Mouse (Mus musculus) cerebellum, adult 2 months (tissue): ENCODE data around the gene Dync1h1. TPM values are rescaled to one million over a fixed set of nuclear protein-coding genes. Genes with fewer than 3 reads are reported as not detected.
"Not testable (repeated sequence)": the region's sequence is repeated elsewhere in the genome, so short reads cannot be mapped to it uniquely, and the experiment has no call there.

Experiments used
- DNase-seq, 2 experiments: peaks; one replicate each; pipeline ENCODE4 v3.0.0; 2021
- H3K27ac ChIP-seq: fragments of 200-500 bp; 2 replicates; pipeline ENCODE4 v1.5.1; 2012; ENCODE audit warnings: low read length, control low read depth, inconsistent platforms; ENCODE audit not compliant: insufficient read depth
- H3K27me3 ChIP-seq: fragments of 200-500 bp; 2 replicates; pipeline ENCODE4 v1.6.1; 2012; ENCODE audit warnings: inconsistent platforms, mild to moderate bottlenecking, low read length, moderate library complexity; ENCODE audit not compliant: control insufficient read depth, insufficient read depth
- H3K4me1 ChIP-seq: fragments of 200-500 bp; 2 replicates; pipeline ENCODE4 v1.6.1; 2011; ENCODE audit warnings: low read length; ENCODE audit not compliant: control insufficient read depth, insufficient read depth
- H3K4me3 ChIP-seq: fragments of 200-500 bp; replicated peaks from 2 replicates; pipeline ENCODE3; 2011; ENCODE audit warnings: mild to moderate bottlenecking, low read depth, low read length, control low read depth; ENCODE audit not compliant: insufficient read depth
- CTCF ChIP-seq: fragments of 200-500 bp; IDR thresholded peaks from 2 replicates; pipeline ENCODE4 v1.5.1; 2011; ENCODE audit warnings: low read depth, mild to moderate bottlenecking, control low read depth, low read length, moderate library complexity, borderline replicate concordance; ENCODE audit not compliant: insufficient read depth
- POLR2A ChIP-seq: fragments of 200-500 bp; IDR thresholded peaks from 2 replicates; pipeline ENCODE4 v1.6.1; 2011; ENCODE audit warnings: low read length, control low read depth, borderline replicate concordance; ENCODE audit not compliant: insufficient read depth
- WGBS: fragments of 180-500 bp; shearing (Covaris S2); methylation state at CpG from one replicate; pipeline ENCODE4 v1.1.7; 2018; 5-methylcytosine and 5-hydroxymethylcytosine counted together
- polyA plus RNA-seq: library from polyadenylated mRNA; depleted of rRNA; stranded (reverse); fragments of >200 nt; gene quantifications from 2 replicates; pipeline ENCODE4 v1.2.3, GENCODE M21; 2012

The Dync1h1 gene
- polyA plus RNA-seq, 1 experiment: 400 TPM

DNA sequence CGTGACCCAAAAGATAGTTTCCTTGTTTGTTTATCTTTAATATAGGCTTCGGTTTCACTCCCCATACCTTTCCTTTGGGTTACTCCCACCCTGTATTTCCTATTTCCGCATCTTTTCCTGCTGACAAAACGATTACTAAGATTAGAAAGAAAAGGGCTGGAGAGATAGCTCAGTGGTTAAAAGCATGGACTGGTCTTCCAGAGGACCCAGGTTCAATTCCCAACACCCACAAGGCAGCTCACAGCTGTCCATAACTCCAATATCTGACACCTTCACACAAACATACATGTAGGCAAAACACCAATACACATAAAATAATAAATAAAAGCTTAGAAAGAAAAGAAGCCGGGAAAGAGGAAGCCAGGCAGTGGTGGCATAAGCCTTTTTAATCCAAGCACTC, 96.2 kb downstream of the Dync1h1 start:
- Histone ChIP-seq H3K27me3 (no peaks in the 10 kb centered on the region), H3K4me3 (no peak overlapping the region), H3K27ac (no peak overlapping the region), H3K4me1 (peaks cover 3% of the 10 kb centered on the region; the same call in 1 of the 2 replicates)
- DNase-seq: no peak
- TF ChIP-seq CTCF (no peak), POLR2A (no peak)
- WGBS: 75% methylated on average over 5 of the region's 5 CpGs

DNA sequence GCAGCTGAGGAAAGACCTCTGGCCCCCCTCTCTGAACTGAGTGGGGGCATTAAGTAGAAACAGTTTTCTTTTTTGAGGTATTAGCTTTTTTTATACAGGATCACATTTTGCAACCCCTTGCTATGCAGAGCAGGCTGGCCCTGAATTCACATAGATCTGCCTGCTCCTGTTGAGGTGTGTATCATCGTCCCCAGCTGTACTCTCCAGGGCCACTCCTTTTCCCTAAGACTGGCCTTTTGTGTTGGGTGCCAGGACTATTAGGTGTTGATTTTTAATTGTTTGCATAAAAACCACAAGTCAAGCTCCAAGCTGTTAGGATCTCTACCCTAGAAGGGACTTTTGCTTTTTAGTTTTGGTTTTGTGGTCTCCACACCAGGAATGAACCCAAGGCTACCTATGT, 96.8 kb downstream of the Dync1h1 start:
- TF ChIP-seq CTCF (no peak), POLR2A (no peak)
- DNase-seq: no peak
- Histone ChIP-seq H3K27ac (no peak overlapping the region), H3K4me1 (peaks cover 3% of the 10 kb centered on the region; the same call in 1 of the 2 replicates), H3K27me3 (no peaks in the 10 kb centered on the region), H3K4me3 (no peak overlapping the region)
- 97% methylated on average over 1 of the region's 1 CpGs for WGBS

DNA sequence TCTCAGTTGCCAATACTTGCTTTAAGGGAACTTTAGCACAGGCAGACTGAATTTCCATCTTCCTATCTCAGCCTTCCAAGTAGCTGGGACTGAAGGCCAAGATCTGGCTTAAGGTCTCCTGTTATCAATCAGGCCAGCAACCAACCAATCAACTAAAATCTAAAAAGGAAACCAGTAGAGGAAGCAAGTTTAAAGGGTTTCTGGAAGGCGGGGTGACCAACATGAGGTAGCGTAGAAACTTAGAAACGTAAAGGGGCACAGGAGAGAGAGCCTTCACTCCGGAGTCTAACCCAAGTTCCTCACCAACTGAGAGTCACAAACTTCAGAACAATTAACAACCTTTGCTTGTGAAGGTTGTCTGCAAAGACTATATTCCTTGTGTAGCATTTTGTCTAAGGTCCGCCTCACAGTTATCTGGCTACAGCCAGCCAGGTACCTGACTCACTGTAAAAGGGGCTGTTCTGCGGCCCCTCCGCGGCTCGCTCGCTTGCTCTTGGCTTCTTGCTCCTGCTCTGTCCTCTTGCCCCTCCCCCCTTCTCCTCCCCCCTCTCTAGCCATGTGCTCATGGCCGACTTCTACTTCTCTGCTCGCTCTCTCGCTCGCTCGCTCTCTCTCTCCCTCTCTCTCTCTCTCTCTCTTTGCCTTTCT, 97.4 kb downstream of the Dync1h1 start:
- H3K27me3 ChIP-seq: no peaks in the 10 kb centered on the region
- TF ChIP-seq CTCF (no peak), POLR2A (no peak)
- 56% methylated on average over 15 of the region's 15 CpGs for WGBS
- H3K4me1 ChIP-seq: peaks cover 3% of the 10 kb centered on the region; the same call in 1 of the 2 replicates
- H3K4me3 ChIP-seq: no peak overlapping the region
- H3K27ac ChIP-seq: no peak overlapping the region
- no peak for DNase-seq

DNA sequence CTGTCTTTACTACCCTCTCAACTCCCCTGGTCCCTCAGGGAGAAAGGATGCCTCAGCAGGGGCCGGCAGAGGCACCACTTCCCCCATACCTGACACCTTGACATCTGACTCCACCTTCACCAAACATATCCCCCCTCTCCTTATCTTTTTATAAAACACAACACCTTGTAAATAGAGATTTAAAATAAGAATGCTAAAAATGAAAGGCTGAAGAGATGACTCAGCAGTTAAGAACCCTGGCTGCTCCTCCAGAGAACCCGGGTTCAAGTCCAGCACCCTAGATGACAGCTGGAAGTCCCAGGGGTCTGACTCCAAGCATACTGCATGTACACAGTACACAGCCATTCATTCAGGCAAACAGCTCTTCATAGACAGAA, 97.9 kb downstream of the Dync1h1 start:
- H3K27me3 ChIP-seq: no peaks in the 10 kb centered on the region
- peaks cover 3% of the 10 kb centered on the region; the same call in 1 of the 2 replicates for H3K4me1 ChIP-seq
- DNase-seq: no peak
- H3K27ac ChIP-seq: no peak overlapping the region
- WGBS: 54% methylated on average over 2 of the region's 2 CpGs
- no peak for TF ChIP-seq POLR2A
- no peak for TF ChIP-seq CTCF
- H3K4me3 ChIP-seq: no peak overlapping the region

DNA sequence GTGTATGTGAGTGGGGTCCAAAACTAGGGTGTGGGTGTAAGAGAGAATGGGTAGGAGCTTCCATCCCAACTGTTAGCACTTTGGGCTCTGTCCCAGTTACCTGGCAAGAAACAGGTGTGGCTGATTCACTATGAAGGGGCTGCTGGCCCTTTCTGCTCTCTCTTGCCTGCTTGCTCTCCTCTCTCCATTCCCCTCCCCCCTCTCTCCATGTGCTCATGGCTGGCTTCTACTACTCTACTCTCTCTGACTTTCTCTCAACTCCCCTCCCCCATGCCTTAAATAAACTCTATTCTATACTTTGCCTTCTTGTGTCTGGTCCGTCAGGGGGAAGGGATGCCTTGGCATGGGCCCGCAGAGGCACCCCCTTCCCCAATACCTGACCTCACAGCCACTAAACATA, 99.5 kb downstream of the Dync1h1 start:
- TF ChIP-seq CTCF: no peak
- TF ChIP-seq POLR2A: no peak
- 72% methylated on average over 2 of the region's 2 CpGs for WGBS
- peaks cover 3% of the 10 kb centered on the region; the same call in 1 of the 2 replicates for H3K4me1 ChIP-seq
- H3K27me3 ChIP-seq: no peaks in the 10 kb centered on the region
- H3K4me3 ChIP-seq: no peak overlapping the region
- no peak for DNase-seq
- no peak overlapping the region for H3K27ac ChIP-seq

DNA sequence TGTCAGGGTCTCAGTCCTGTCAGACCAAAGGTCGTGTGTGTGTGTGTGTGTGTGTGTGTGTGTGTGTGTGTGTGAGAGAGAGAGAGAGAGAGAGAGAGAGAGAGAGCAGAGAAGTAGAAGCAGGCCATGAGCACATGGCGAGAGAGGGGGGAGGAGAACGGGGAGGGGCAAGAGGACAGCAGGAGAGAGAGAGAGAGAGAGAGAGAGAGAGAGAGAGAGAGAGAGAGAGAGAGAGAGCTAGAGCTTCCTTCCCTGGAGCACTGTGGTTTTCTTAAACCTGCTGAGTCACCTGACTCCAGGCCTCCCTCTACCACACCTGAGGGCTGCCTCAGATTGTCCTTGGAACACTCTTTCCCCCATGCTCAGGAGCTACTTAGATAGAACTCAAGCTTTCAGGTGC, 100.1 kb downstream of the Dync1h1 start:
- DNase-seq, H3K4me1 ChIP-seq, H3K27ac ChIP-seq, H3K27me3 ChIP-seq, H3K4me3 ChIP-seq: not testable (repeated sequence)
- 26% methylated on average over 3 of the region's 3 CpGs for WGBS

DNA sequence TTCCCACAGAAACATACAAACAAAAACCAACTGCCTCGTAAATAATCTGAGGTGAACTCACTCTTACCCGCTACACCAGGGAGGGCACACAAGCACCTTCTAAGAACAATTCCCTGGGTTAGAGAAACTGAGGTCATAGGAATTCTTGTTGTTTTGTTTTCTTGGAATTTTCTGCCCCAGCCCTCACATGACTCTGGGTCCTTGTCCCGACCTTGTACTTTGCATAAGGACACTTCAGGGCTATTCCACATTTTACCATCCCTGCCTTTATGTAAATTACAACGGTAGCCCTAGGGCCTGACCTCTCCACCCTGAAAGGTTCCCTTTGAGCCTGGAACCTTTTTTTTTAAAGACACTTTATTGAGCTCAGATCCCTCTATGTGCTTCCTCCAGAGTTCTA, 101.3 kb downstream of the Dync1h1 start, which contains the start of gene Hsp90aa1:
Gene Hsp90aa1 (minus strand): TSS at position 173 of the 400 bp plus-strand sequence.
- Histone ChIP-seq H3K4me3 (no peak within 1 kb of the TSS), H3K4me1 (no peaks in the 10 kb centered on the region), H3K27me3 (no peaks in the 10 kb centered on the region), H3K27ac (no peak within 1 kb of the TSS)
- TF ChIP-seq POLR2A: no peak
- TF ChIP-seq CTCF: no peak
- DNase-seq: no peak
- WGBS: 51% methylated on average over 4 of the region's 4 CpGs

DNA sequence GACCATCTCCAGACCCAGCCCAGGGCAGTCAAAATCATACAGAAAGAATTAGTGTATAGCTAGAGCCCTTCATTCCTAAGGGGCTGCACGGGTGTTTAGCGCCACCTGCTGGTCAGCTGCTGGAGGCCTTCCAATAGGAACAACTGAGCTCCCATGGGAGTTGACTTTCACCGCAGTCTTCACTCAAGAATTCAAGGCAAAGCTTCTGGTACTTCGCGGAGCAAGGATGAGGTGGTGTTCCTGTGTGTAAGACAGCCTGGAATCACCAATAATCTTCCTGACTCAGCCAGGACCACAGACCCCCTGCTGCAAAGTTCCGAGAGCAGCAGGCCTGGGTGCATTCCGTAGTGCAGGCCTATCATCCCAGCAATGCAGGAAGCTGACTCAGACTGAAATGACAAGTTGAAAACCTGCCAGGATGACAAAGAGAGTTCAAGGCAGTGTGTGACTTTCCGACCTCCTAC, 101.8 kb downstream of the Dync1h1 start:
- whole genome bisulfite sequencing: 28% methylated on average over 8 of the region's 8 CpGs
- H3K27ac ChIP-seq: no peak overlapping the region
- H3K27me3 ChIP-seq: no peaks in the 10 kb centered on the region

More for the DNA sequence above, 101.8 kb downstream of the Dync1h1 start:
- no peak for TF ChIP-seq POLR2A
- peak; percentile 87 for TF ChIP-seq CTCF
- H3K4me3 ChIP-seq: no peak overlapping the region
- peak; percentile 72 to 83 for DNase-seq
- H3K4me1 ChIP-seq: no peaks in the 10 kb centered on the region
